Mouse (Mus musculus) hindbrain, postnatal 0 days (tissue): ENCODE measurements at regions not wholly inside any gene's neighbourhood (a gene's known extent, or its start where the extent isn't known, plus 50 kb on each side); places are given as distances from the start of the nearest gene placed in this dataset.
A peak's percentile ranks its signal among the peaks of the same experiment; 100 is the strongest.

Experiments used
- ATAC-seq: fragments of 200-750 bp; cut with Nextera tagmentation; 2 replicates; pipeline ENCODE4 v1.8.0; 2017; ENCODE audit warnings: mild to moderate bottlenecking, moderate TSS enrichment, moderate library complexity
- DNase-seq: peaks from one replicate; pipeline ENCODE4 v3.0.0-alpha.2; 2015; ENCODE audit warnings: low spot score
- H3K27ac ChIP-seq: fragments of 300-500 bp; sonication (generic); 2 replicates; pipeline ENCODE4 v1.5.1; 2014; ENCODE audit warnings: mild to moderate bottlenecking
- H3K27me3 ChIP-seq: fragments of 300-500 bp; sonication (generic); 2 replicates; pipeline ENCODE4 v1.6.1; 2014; ENCODE audit warnings: low read length, mixed read lengths; ENCODE audit not compliant: insufficient read depth
- H3K36me3 ChIP-seq: fragments of 300-500 bp; sonication (generic); 2 replicates; pipeline ENCODE4 v1.6.1; 2014; ENCODE audit warnings: low read length, mixed read lengths; ENCODE audit not compliant: insufficient read depth
- H3K4me1 ChIP-seq: fragments of 300-500 bp; sonication (generic); 2 replicates; pipeline ENCODE4 v1.6.1; 2014; ENCODE audit warnings: antibody characterized with exemption, low read length, mixed read lengths; ENCODE audit not compliant: insufficient read depth
- H3K4me2 ChIP-seq: fragments of 300-500 bp; sonication (generic); 2 replicates; pipeline ENCODE4 v1.6.1; 2014; ENCODE audit warnings: low read depth, mild to moderate bottlenecking, low read length, moderate library complexity, mixed read lengths
- H3K4me3 ChIP-seq: fragments of 300-500 bp; sonication (generic); 2 replicates; pipeline ENCODE4 v1.5.1; 2014; ENCODE audit warnings: low read length
- H3K9ac ChIP-seq: fragments of 300-500 bp; sonication (generic); replicated peaks from 2 replicates; pipeline ENCODE4 v1.6.1; 2014; ENCODE audit warnings: mild to moderate bottlenecking, low read length, moderate library complexity, mixed read lengths
- H3K9me3 ChIP-seq: fragments of 300-500 bp; sonication (generic); 2 replicates; pipeline ENCODE4 v1.6.1; 2016; ENCODE audit warnings: low read length, mixed read lengths
- CTCF ChIP-seq: IDR thresholded peaks from 2 replicates; pipeline ENCODE4 v1.5.1; 2016; ENCODE audit warnings: antibody characterized with exemption, control low read depth, low read depth
- WGBS: fragments of 180-500 bp; shearing (Covaris S2); extraction: QIAGEN DNeasy Blood & Tissue Kit; methylation state at CpG from one replicate; pipeline ENCODE4 v1.1.7; 2014; 5-methylcytosine and 5-hydroxymethylcytosine counted together

GRCm38 (mm10) chr19:52048378-52048978 lies 215.6 kb upstream of the Ins1 start:
- Histone ChIP-seq H3K4me3 (no peak overlapping the region), H3K4me1 (no peaks in the 10 kb centered on the region), H3K4me2 (no peak overlapping the region), H3K27ac (no peak overlapping the region), H3K9me3 (no peaks in the 10 kb centered on the region), H3K9ac (no peak overlapping the region), H3K27me3 (no peaks in the 10 kb centered on the region), H3K36me3 (no peaks in the 10 kb centered on the region)
- 39% methylated on average over 1 of the region's 1 CpGs for WGBS
- ATAC-seq (no peak), DNase-seq (peak; percentile 48)
- no peak for TF ChIP-seq CTCF

GRCm38 (mm10) chr19:52068806-52069205 lies 195.3 kb upstream of the Ins1 start:
- H3K9me3 ChIP-seq, result no peaks in the 10 kb centered on the region
- no peak for ATAC-seq
- TF ChIP-seq CTCF, result no peak
- no peak overlapping the region for H3K27ac ChIP-seq
- DNase-seq, result no peak
- H3K4me1 ChIP-seq, result no peaks in the 10 kb centered on the region
- H3K9ac ChIP-seq, result no peak overlapping the region
- no peaks in the 10 kb centered on the region for H3K27me3 ChIP-seq
- H3K36me3 ChIP-seq, result no peaks in the 10 kb centered on the region
- no peak overlapping the region for H3K4me2 ChIP-seq
- 74% methylated on average over 1 of the region's 1 CpGs for WGBS
- H3K4me3 ChIP-seq, result no peak overlapping the region

GRCm38 (mm10) chr19:52069919-52070528 lies 194.1 kb upstream of the Ins1 start:
- WGBS, result 61% methylated on average over 4 of the region's 4 CpGs
- H3K27ac ChIP-seq, result no peak overlapping the region
- no peaks in the 10 kb centered on the region for H3K27me3 ChIP-seq
- H3K36me3 ChIP-seq, result no peaks in the 10 kb centered on the region
- no peak overlapping the region for H3K4me2 ChIP-seq
- no peak for DNase-seq
- no peak overlapping the region for H3K4me3 ChIP-seq
- H3K9ac ChIP-seq, result no peak overlapping the region
- H3K9me3 ChIP-seq, result no peaks in the 10 kb centered on the region
- no peak for TF ChIP-seq CTCF
- no peaks in the 10 kb centered on the region for H3K4me1 ChIP-seq
- ATAC-seq, result no peak

GRCm38 (mm10) chr19:52071234-52071633 lies 192.9 kb upstream of the Ins1 start:
- Histone ChIP-seq H3K4me2 (no peak overlapping the region), H3K4me3 (no peak overlapping the region), H3K4me1 (no peaks in the 10 kb centered on the region), H3K9ac (no peak overlapping the region), H3K36me3 (no peaks in the 10 kb centered on the region), H3K27me3 (no peaks in the 10 kb centered on the region), H3K9me3 (no peaks in the 10 kb centered on the region), H3K27ac (no peak overlapping the region)
- DNase-seq (no peak), ATAC-seq (no peak)
- TF ChIP-seq CTCF, result no peak
- 47% methylated on average over 5 of the region's 5 CpGs for WGBS

- WGBS, result 24% methylated on average over 3 of the region's 3 CpGs
- Histone ChIP-seq H3K27me3 (no peaks in the 10 kb centered on the region), H3K36me3 (no peaks in the 10 kb centered on the region), H3K4me3 (no peak overlapping the region), H3K4me1 (no peaks in the 10 kb centered on the region), H3K9ac (no peak overlapping the region), H3K4me2 (no peak overlapping the region), H3K27ac (no peak overlapping the region), H3K9me3 (no peaks in the 10 kb centered on the region)
- ATAC-seq (no peak), DNase-seq (no peak)
- TF ChIP-seq CTCF, result peak; percentile 49
Measured at GRCm38 (mm10) chr19:52079020-52079419, 185.1 kb upstream of the Ins1 start.

GRCm38 (mm10) chr19:52112398-52112797 lies 151.7 kb upstream of the Ins1 start:
- peak; percentile 8 for DNase-seq
- no peak for TF ChIP-seq CTCF
- no peaks in the 10 kb centered on the region for H3K4me1 ChIP-seq
- no peak overlapping the region for H3K27ac ChIP-seq
- H3K9ac ChIP-seq, result no peak overlapping the region
- WGBS, result 27% methylated on average over 3 of the region's 3 CpGs
- H3K4me3 ChIP-seq, result no peak overlapping the region
- no peak overlapping the region for H3K4me2 ChIP-seq
- no peaks in the 10 kb centered on the region for H3K9me3 ChIP-seq
- no peak for ATAC-seq
- H3K36me3 ChIP-seq, result no peaks in the 10 kb centered on the region
- no peaks in the 10 kb centered on the region for H3K27me3 ChIP-seq
